Mouse (Mus musculus): ENCODE data around the gene Nodal. TPM values are rescaled to one million over a fixed set of nuclear protein-coding genes. Genes with fewer than 3 reads are reported as not detected.

Nodal gene
- 0.26 and 0.42 TPM in 2 replicates for polyA plus RNA-seq (2015; fragmentation: Nextera tagmentation; extraction: Ambion mirVana)

DNA sequence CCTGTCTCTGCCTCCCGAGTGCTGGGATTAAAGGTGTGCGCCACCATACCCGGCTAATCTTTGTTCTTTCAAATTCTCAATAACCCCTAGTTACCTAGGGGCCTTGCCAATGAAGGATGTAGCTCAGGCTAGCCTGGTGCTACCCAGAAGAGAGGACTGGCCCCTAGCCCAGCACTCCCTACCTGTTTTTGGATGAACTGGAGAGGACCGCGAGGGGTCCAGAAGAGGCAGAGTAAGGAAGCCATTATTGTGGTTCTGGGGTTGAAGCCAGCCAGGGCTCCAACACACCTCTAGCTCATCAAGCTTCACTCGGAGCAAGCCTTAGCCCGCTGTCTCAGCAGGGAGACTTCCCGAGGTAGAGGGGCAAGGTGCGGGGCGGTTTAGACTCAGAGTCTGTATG is at the start of gene Nodal:
Gene Nodal (plus strand): TSS at position 301 of the 400 bp plus-strand sequence.

DNA sequence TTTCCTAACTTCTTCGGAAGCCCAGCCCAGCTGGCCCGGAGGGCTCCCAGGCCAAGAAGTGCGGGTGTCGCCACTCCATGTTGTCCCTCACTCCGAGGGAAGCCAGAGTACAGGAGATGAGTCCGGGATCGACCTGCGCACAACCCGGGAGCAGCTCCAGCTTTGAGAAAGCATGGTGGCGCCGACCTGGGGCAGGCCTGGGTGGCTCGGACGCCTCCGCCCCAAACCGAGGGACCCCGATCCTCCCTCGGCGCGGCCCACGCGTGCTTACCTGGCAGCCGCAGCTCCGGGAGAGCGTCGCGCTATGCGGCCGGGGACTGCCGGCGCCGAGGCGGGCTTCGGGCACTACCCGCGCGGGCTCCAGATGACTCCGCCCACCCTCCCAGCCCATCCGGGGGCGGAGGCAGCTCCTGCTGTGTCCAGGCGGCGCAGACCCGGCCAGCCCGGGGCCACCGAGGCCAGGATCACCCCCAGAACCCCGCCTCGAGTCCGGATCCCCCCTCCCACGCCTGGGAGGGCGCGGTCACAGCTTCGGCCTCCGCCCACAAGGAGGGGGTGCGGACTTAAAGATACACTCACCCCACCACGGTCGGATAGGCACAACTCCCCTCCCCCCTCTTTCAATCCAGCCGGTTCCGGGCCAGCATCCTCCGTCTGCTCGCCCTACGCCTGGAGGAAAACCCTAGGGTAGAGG is 34.6 kb upstream of the Nodal start, which contains the start of gene Pald1:
Gene Pald1 (minus strand): TSS at position 510 of the 694 bp plus-strand sequence.

DNA sequence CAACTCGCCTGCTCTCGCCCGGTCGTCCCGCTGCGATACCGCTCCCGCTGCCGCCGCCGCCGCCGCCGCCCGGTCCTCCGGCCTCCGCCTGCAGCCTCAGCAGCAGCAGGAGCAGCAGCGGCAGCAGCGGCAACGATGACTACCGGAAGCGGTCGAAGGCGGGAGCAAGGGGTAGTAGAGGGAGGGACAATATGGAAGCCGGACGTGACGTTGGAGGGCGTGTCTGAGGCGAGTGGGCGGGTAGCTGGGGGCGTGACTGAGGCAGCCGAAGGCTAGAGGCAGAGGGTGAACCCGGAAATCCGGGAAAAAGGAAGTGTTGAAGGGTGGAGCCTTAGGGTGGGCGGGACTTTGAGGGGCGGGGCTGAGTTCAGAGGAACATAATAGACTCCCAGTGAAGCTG is 34.9 kb downstream of the Nodal start, which contains the start of gene Eif4ebp2:
Gene Eif4ebp2 (minus strand): TSS at position 17 of the 400 bp plus-strand sequence.

Other genes with a start within 250 kb of the Nodal start
- 0.25 and 0.48 TPM in 2 replicates for gene Tbata, start 246.0 kb upstream of the Nodal start, polyA plus RNA-seq (2015; fragmentation: Nextera tagmentation; extraction: Ambion mirVana)
- 0.32 and 0.36 TPM in 2 replicates for gene Adamts14, start 144.5 kb upstream of the Nodal start, polyA plus RNA-seq (2015; fragmentation: Nextera tagmentation; extraction: Ambion mirVana)
- 0.12 TPM in 1 of 2 replicates, not detected in the other for gene Prf1, start 120.1 kb upstream of the Nodal start, polyA plus RNA-seq (2015; fragmentation: Nextera tagmentation; extraction: Ambion mirVana)
- gene Pald1, start 34.4 kb upstream of the Nodal start, polyA plus RNA-seq (2015; fragmentation: Nextera tagmentation; extraction: Ambion mirVana) = 16.3 and 19.1 TPM in 2 replicates
- gene Eif4ebp2, start 34.7 kb downstream of the Nodal start, polyA plus RNA-seq (2015; fragmentation: Nextera tagmentation; extraction: Ambion mirVana) = 43.4 and 43.7 TPM in 2 replicates
- gene Lrrc20, start 57.8 kb downstream of the Nodal start, polyA plus RNA-seq (2015; fragmentation: Nextera tagmentation; extraction: Ambion mirVana) = 7.7 and 8.7 TPM in 2 replicates
- gene Npffr1, start 177.5 kb downstream of the Nodal start, polyA plus RNA-seq (2015; fragmentation: Nextera tagmentation; extraction: Ambion mirVana) = 1.6 and 2.6 TPM in 2 replicates
- 173 and 178 TPM in 2 replicates for gene Ppa1, start 230.6 kb downstream of the Nodal start, polyA plus RNA-seq (2015; fragmentation: Nextera tagmentation; extraction: Ambion mirVana)